In the genomic region with DNA sequence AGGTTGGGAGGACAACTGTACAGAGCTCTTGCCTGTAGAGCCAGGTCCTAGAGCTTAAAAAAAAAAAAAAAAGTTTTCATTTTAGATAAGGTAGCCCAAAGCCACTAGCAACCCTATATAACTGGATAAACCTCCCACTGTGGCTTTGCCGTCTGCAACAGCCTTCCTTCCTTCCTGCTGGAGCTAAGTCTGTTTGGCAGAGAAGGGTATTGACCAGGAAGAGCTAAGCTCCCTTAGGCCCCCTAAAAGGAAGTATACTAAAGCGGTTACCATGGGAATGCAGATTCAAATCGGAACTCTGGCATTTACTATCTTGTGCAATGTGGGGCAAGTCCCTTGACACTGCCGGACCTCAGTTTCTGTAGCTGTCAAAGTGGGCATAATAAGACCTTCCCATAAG, we compare ENCODE assay signal across 11 mouse cellular contexts. TPM values are rescaled to one million over a fixed set of nuclear protein-coding genes. Genes with fewer than 3 reads are reported as not detected.
DNase-seq lines count a peak whose midpoint lies in the region; ATAC-seq and TF ChIP-seq lines count a peak whose summit lies in the region.
"Had no signal": no experiment of that assay in that cellular context is flagged by ENCODE, and none has a peak within 500 bp of the region (broad histone marks: within the 10 kb centered on the region; RNA-seq: fewer than 3 reads in every experiment).

No protein-coding gene starts in this region.

- H3K4me3 ChIP-seq in kidney, embryonic 15.5 days (replicated peaks) = no peak overlapping the region
- no peak overlapping the region for H3K4me3 ChIP-seq in MEL (ENCODE audit: control insufficient read depth in 1 of 2, insufficient read depth in 1 of 2, low read depth in 2 of 2, low read length in 2 of 2)
- H3K4me3 ChIP-seq: neural tube, embryonic 12.5 days had no signal

- 0 out of 2 replicates have a peak, but pooled peaks cover 7% of the 10 kb centered on the region for H3K27me3 ChIP-seq in kidney, embryonic 15.5 days
- H3K27me3 ChIP-seq in MEL (ENCODE audit: control insufficient read depth in 1 of 2, insufficient read depth in 2 of 2, low read length in 2 of 2) = no peaks in the 10 kb centered on the region

- H3K4me1 ChIP-seq in kidney, embryonic 15.5 days = peaks cover 14% of the 10 kb centered on the region; the same call in 1 of the 2 replicates
- peaks cover 13 to 31% of the 10 kb centered on the region in 2 experiments for H3K4me1 ChIP-seq in MEL (ENCODE audit: control insufficient read depth in 1 of 2, insufficient read depth in 2 of 2, low read length in 2 of 2)

- no peaks in the 10 kb centered on the region for H3K79me2 ChIP-seq in MEL (ENCODE audit: control insufficient read depth, insufficient read depth, low read length, poor library complexity)

- TF ChIP-seq RAD21 in MEL (IDR thresholded peaks at IDR 0.05; ENCODE audit: low read depth, low read length) = no peak

- DNase-seq in kidney, adult 9 months = no peak
- peak; percentile 79 for DNase-seq in MEL (ENCODE audit: low read depth, low spot score)
- peak; percentile 82 for DNase-seq in induced T-regulatory cell, adult 2 months (ENCODE audit: low read depth)
- no peak for DNase-seq in adrenal gland, adult 18-20 months (ENCODE audit: low spot score in 2 of 2)
- no peak for DNase-seq in right cerebral cortex, postnatal 36 days (ENCODE audit: low spot score in 2 of 2)
- DNase-seq: embryo, embryonic 11 days had no signal

- no peaks in the 10 kb centered on the region for H3K36me3 ChIP-seq in kidney, embryonic 15.5 days
- peaks cover 0 to 27% of the 10 kb centered on the region in 2 experiments; a peak in 2 of 4 replicates for H3K36me3 ChIP-seq in MEL (ENCODE audit: control insufficient read depth in 1 of 2, insufficient read depth in 2 of 2, low read length in 2 of 2)
- H3K36me3 ChIP-seq: neural tube, embryonic 12.5 days had no signal

- WGBS in kidney, embryonic 15.5 days = 43% methylated on average over 4 of the region's 4 CpGs

- peak overlapping the region; percentile 48; the same call in 1 of the 2 replicates for H3K27ac ChIP-seq in kidney, embryonic 15.5 days
- peak overlapping the region; percentile 70 for H3K27ac ChIP-seq in MEL (ENCODE audit: control insufficient read depth, low read depth, low read length)
- H3K27ac ChIP-seq: neural tube, embryonic 12.5 days had no signal

- peak; percentile 29 to 42; a peak in 2 of 4 replicates for TF ChIP-seq EP300 in MEL (IDR thresholded peaks at IDR 0.05; ENCODE audit: low read depth in 1 of 2, low read length in 2 of 2)

- H3K4me2 ChIP-seq in kidney, embryonic 15.5 days = no peak overlapping the region
- H3K4me2 ChIP-seq: neural tube, embryonic 12.5 days had no signal

- TF ChIP-seq POLR2A in MEL (IDR thresholded peaks at IDR 0.05; ENCODE audit: control insufficient read depth in 1 of 2, insufficient read depth in 1 of 2, low read depth in 1 of 2, low read length in 2 of 2, poor library complexity in 1 of 2) = no peak

- H3K9ac ChIP-seq in kidney, embryonic 15.5 days = no peak overlapping the region
- peak overlapping the region; percentile 39 for H3K9ac ChIP-seq in MEL (ENCODE audit: control insufficient read depth, low read depth, low read length, poor library complexity, severe bottlenecking)
- H3K9ac ChIP-seq: neural tube, embryonic 12.5 days had no signal

- H3K9me3 ChIP-seq in kidney, embryonic 15.5 days (replicated peaks) = no peaks in the 10 kb centered on the region
- H3K9me3 ChIP-seq in MEL (replicated peaks; ENCODE audit: insufficient read depth, low read length) = no peaks in the 10 kb centered on the region
- H3K9me3 ChIP-seq: neural tube, embryonic 12.5 days had no signal

- 0 out of 2 replicates have a peak, but pooled peaks have one; percentile 45 for ATAC-seq in kidney, embryonic 15.5 days (replicated peaks; ENCODE audit: low FRiP score)
- ATAC-seq in megakaryocyte, adult 5-6 weeks (ENCODE audit: poor library complexity, severe bottlenecking) = peak; percentile 51
- ATAC-seq in activated CD4-positive, CD25-positive, alpha-beta regulatory T cell, adult 4 months = no peak
- ATAC-seq: forebrain, embryonic 14.5 days had no signal

- no peak for TF ChIP-seq CTCF in MEL (IDR thresholded peaks at IDR 0.05 in 2 of 3, conservative IDR thresholded peaks at IDR 0.05 in 1 of 3; ENCODE audit: control insufficient read depth in 1 of 3, insufficient read depth in 1 of 3, low read depth in 2 of 3, low read length in 3 of 3, poor library complexity in 1 of 3, severe bottlenecking in 1 of 3)

TF ChIP-seq in MEL, 35 proteins besides CTCF, POLR2A, EP300 and RAD21 (continues in another document):
- no peak for TF ChIP-seq RCOR1 (IDR thresholded peaks at IDR 0.05; ENCODE audit: low read depth, low read length)
- no peak for TF ChIP-seq ZMIZ1 (IDR thresholded peaks at IDR 0.05; ENCODE audit: low read depth, low read length)
- no peak for TF ChIP-seq MYB (IDR thresholded peaks at IDR 0.05; ENCODE audit: low read depth, low read length)
- 0 out of 2 replicates have a peak, but pooled peaks have one; percentile 7 for TF ChIP-seq MAZ (IDR thresholded peaks at IDR 0.05; ENCODE audit: low read depth, low read length)
- TF ChIP-seq JUND (IDR thresholded peaks at IDR 0.05; ENCODE audit: low read depth, low read length) = no peak
- no peak for TF ChIP-seq ZKSCAN1 (IDR thresholded peaks at IDR 0.05; ENCODE audit: low read depth, low read length)
- TF ChIP-seq UBTF (IDR thresholded peaks at IDR 0.05; ENCODE audit: borderline replicate concordance, insufficient read depth, low read depth, low read length) = no peak
- peak; percentile 63; the same call in 1 of the 2 replicates for TF ChIP-seq HCFC1 (IDR thresholded peaks at IDR 0.05; ENCODE audit: low read depth, low read length)
- no peak for TF ChIP-seq BHLHE40 (IDR thresholded peaks at IDR 0.05; ENCODE audit: borderline replicate concordance, low read depth, low read length)
- TF ChIP-seq GABPA (IDR thresholded peaks at IDR 0.05; ENCODE audit: low read depth, low read length) = no peak
- 0 out of 2 replicates have a peak, but pooled peaks have one; percentile 19 for TF ChIP-seq TCF12 (IDR thresholded peaks at IDR 0.05; ENCODE audit: low read depth, low read length)
- no peak for TF ChIP-seq SMC3 (IDR thresholded peaks at IDR 0.05; ENCODE audit: low read depth, low read length)
- TF ChIP-seq NELFE (IDR thresholded peaks at IDR 0.05; ENCODE audit: low read depth, low read length) = no peak
- no peak for TF ChIP-seq USF2 (IDR thresholded peaks at IDR 0.05; ENCODE audit: borderline replicate concordance in 1 of 2, insufficient read depth in 1 of 2, low read depth in 1 of 2, low read length in 2 of 2)
- TF ChIP-seq ZNF384 (IDR thresholded peaks at IDR 0.05; ENCODE audit: low read depth, low read length) = peak; percentile 96
- TF ChIP-seq ZC3H11A (IDR thresholded peaks at IDR 0.05; ENCODE audit: low read depth, low read length) = no peak
- no peak for TF ChIP-seq POLR2AphosphoS2 (IDR thresholded peaks at IDR 0.05; ENCODE audit: low read length)
- no peak for TF ChIP-seq E2F4 (IDR thresholded peaks at IDR 0.05; ENCODE audit: borderline replicate concordance, low read depth, low read length)
- no peak for TF ChIP-seq KAT2A (conservative IDR thresholded peaks at IDR 0.05; ENCODE audit: low read depth, low read length)
- TF ChIP-seq MYC (IDR thresholded peaks at IDR 0.05; ENCODE audit: low read depth, low read length) = no peak
- TF ChIP-seq SIN3A (IDR thresholded peaks at IDR 0.05; ENCODE audit: low read length) = peak; percentile 81; the same call in 1 of the 2 replicates

RNA-seq across cellular contexts. Expression of a gene that starts 5.4 kb away (rescaled TPM):
- 16.4 and 17.3 TPM in 2 replicates for polyA plus RNA-seq in kidney, embryonic 15.5 days (2015; fragmentation: Nextera tagmentation; extraction: Ambion mirVana)
- 25.1 and 31.2 TPM in 2 replicates for total RNA-seq in MEL (2012; rRNA removed)
- 10 to 100 TPM in 1 of 2 experiments, not detected in 1; 25.0 TPM for polyA plus RNA-seq in MEL (2012; ENCODE audit: insufficient read depth in 1 of 2, insufficient read length in 2 of 2, low read depth in 1 of 2, low replicate concordance in 2 of 2, missing spikeins in 1 of 2)
- 544 and 552 TPM in 2 replicates for total RNA-seq in megakaryocyte, adult 5-6 weeks (2015)
- 837 and 967 TPM in 2 replicates for total RNA-seq in megakaryocyte, adult 5-6 weeks (2017)
- 1 to 10 TPM; 8.0 to 9.5 TPM for total RNA-seq in adrenal gland, adult 18-20 months (2021)
- 100 to 1,000 TPM; 694 to 773 TPM for polyA plus RNA-seq in activated CD4-positive, CD25-positive, alpha-beta regulatory T cell, adult 4 months (2017; shearing (Covaris generic))

RNA-seq across cellular contexts. Expression of a gene that starts 9.1 kb away (rescaled TPM):
- 2.6 and 2.8 TPM in 2 replicates for polyA plus RNA-seq in kidney, embryonic 15.5 days (2015; fragmentation: Nextera tagmentation; extraction: Ambion mirVana)
- total RNA-seq in MEL (2012; rRNA removed) = 1.2 and 1.9 TPM in 2 replicates
- 1 to 10 TPM in 1 of 2 experiments, not detected in 1; 5.8 TPM for polyA plus RNA-seq in MEL (2012; ENCODE audit: insufficient read depth in 1 of 2, insufficient read length in 2 of 2, low read depth in 1 of 2, low replicate concordance in 2 of 2, missing spikeins in 1 of 2)
- 1.0 and 1.7 TPM in 2 replicates for total RNA-seq in megakaryocyte, adult 5-6 weeks (2015)
- total RNA-seq in megakaryocyte, adult 5-6 weeks (2017) = 0.66 and 0.98 TPM in 2 replicates
- total RNA-seq in adrenal gland, adult 18-20 months (2021) = 10 to 100 TPM; 10.7 to 13.1 TPM
- polyA plus RNA-seq in activated CD4-positive, CD25-positive, alpha-beta regulatory T cell, adult 4 months (2017; shearing (Covaris generic)) = not detected

RNA-seq across cellular contexts. Expression of a gene that starts 49.9 kb away (rescaled TPM):
- 86.8 and 100 TPM in 2 replicates for polyA plus RNA-seq in kidney, embryonic 15.5 days (2015; fragmentation: Nextera tagmentation; extraction: Ambion mirVana)
- 49.9 and 53.5 TPM in 2 replicates for total RNA-seq in MEL (2012; rRNA removed)
- 100 to 1,000 TPM in 1 of 2 experiments, 10 to 100 TPM in 1; 99.9 to 645 TPM for polyA plus RNA-seq in MEL (2012; ENCODE audit: insufficient read depth in 1 of 2, insufficient read length in 2 of 2, low read depth in 1 of 2, low replicate concordance in 2 of 2, missing spikeins in 1 of 2)
- total RNA-seq in megakaryocyte, adult 5-6 weeks (2015) = 42.1 and 46.8 TPM in 2 replicates
- total RNA-seq in megakaryocyte, adult 5-6 weeks (2017) = 129 and 153 TPM in 2 replicates
- 10 to 100 TPM; 76.7 to 86.6 TPM for total RNA-seq in adrenal gland, adult 18-20 months (2021)
- polyA plus RNA-seq in activated CD4-positive, CD25-positive, alpha-beta regulatory T cell, adult 4 months (2017; shearing (Covaris generic)) = 10 to 100 TPM; 49.2 to 65.4 TPM

RNA-seq across cellular contexts. Expression of a gene that starts 50.2 kb away (rescaled TPM):
- polyA plus RNA-seq in kidney, embryonic 15.5 days (2015; fragmentation: Nextera tagmentation; extraction: Ambion mirVana) = 52.6 and 57.7 TPM in 2 replicates
- 23.7 and 31.1 TPM in 2 replicates for total RNA-seq in MEL (2012; rRNA removed)
- 10 to 100 TPM in 1 of 2 experiments, not detected in 1; 39.6 TPM for polyA plus RNA-seq in MEL (2012; ENCODE audit: insufficient read depth in 1 of 2, insufficient read length in 2 of 2, low read depth in 1 of 2, low replicate concordance in 2 of 2, missing spikeins in 1 of 2)
- total RNA-seq in megakaryocyte, adult 5-6 weeks (2015) = 14.7 and 15.4 TPM in 2 replicates
- total RNA-seq in megakaryocyte, adult 5-6 weeks (2017) = 9.0 and 9.4 TPM in 2 replicates
- total RNA-seq in adrenal gland, adult 18-20 months (2021) = 10 to 100 TPM; 36.9 to 37.0 TPM
- 10 to 100 TPM; 29.7 to 30.6 TPM for polyA plus RNA-seq in activated CD4-positive, CD25-positive, alpha-beta regulatory T cell, adult 4 months (2017; shearing (Covaris generic))

Comparison
In these comparisons a context has a peak if more than half of its experiments do, and no peak if none do; other contexts are left out.
1. DNase-seq: peak in MEL (single experiment) and induced T-regulatory cell, adult 2 months (single experiment); none in kidney, adult 9 months (single experiment), adrenal gland, adult 18-20 months (0 of 2) and right cerebral cortex, postnatal 36 days (0 of 2).
2. RNA of a gene that starts 5.4 kb away (total RNA-seq): 544 to 967 TPM in megakaryocyte, adult 5-6 weeks; 25.1 to 31.2 TPM in MEL and 8.0 to 9.5 TPM in adrenal gland, adult 18-20 months; every median in the first group is over 10 times any median in the second.